Mouse (Mus musculus) limb, embryonic 12.5 days (tissue): ENCODE measurements at regions not wholly inside any gene's neighbourhood (a gene's known extent, or its start where the extent isn't known, plus 50 kb on each side); places are given as distances from the start of the nearest gene placed in this dataset.

Experiments
- ATAC-seq: fragments of 200-750 bp; cut with Nextera tagmentation; 2 replicates; pipeline ENCODE4 v1.8.0; 2017; ENCODE audit warnings: low read depth, moderate TSS enrichment; ENCODE audit not compliant: insufficient number of reproducible peaks, insufficient read depth, low FRiP score, low TSS enrichment
- H3K27ac ChIP-seq: fragments of 300-500 bp; sonication (generic); 2 replicates; pipeline ENCODE4 v1.5.1; 2016; ENCODE audit warnings: mild to moderate bottlenecking, moderate library complexity
- H3K27me3 ChIP-seq: fragments of 300-500 bp; sonication (generic); 2 replicates; pipeline ENCODE4 v1.6.1; 2016; ENCODE audit warnings: mild to moderate bottlenecking, moderate library complexity
- H3K36me3 ChIP-seq: fragments of 300-500 bp; sonication (generic); 2 replicates; pipeline ENCODE4 v1.6.1; 2016; ENCODE audit warnings: mild to moderate bottlenecking, moderate library complexity
- H3K4me1 ChIP-seq: fragments of 300-500 bp; sonication (generic); replicated peaks from 2 replicates; pipeline ENCODE4 v1.6.1; 2016
- H3K4me2 ChIP-seq: fragments of 300-500 bp; sonication (generic); 2 replicates; pipeline ENCODE4 v1.6.1; 2016; ENCODE audit warnings: mild to moderate bottlenecking, moderate library complexity
- H3K4me3 ChIP-seq: fragments of 300-500 bp; sonication (generic); replicated peaks from 2 replicates; pipeline ENCODE4 v1.5.1; 2016; ENCODE audit warnings: mild to moderate bottlenecking
- H3K9ac ChIP-seq: fragments of 300-500 bp; sonication (generic); replicated peaks from 2 replicates; pipeline ENCODE4 v1.6.1; 2016; ENCODE audit warnings: mild to moderate bottlenecking, moderate library complexity
- H3K9me3 ChIP-seq: fragments of 300-500 bp; sonication (generic); 2 replicates; pipeline ENCODE4 v1.6.1; 2016; ENCODE audit warnings: mild to moderate bottlenecking, moderate library complexity
- WGBS: fragments of 180-500 bp; shearing (Covaris S2); methylation state at CpG from one replicate; pipeline ENCODE4 v1.1.7; 2016; 5-methylcytosine and 5-hydroxymethylcytosine counted together

DNA sequence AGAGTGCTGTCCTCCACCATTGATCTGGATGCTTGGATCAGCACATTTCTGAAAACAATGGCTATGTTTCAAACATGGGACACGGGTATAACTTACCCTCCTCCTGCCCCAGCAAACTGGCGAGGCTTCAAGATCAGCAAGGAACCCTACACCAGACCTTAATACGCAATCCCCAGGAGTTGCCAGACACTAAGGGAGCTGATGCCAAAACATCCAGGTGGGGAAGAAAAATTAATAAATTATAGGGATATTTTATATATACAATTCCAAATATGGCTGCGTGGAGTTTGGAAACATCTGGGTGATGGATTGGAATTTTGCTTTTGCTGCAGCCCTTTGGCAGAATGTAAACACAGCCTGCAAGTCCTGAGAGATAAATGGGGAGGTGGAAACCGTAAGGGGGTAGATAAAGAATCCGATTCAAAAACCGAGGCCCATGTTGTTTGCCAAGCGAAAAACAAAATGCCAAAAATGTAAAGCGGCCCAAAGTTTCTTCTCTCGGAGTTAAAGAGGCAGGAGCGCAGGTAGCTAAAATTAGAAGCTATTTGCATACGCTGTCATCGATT lies 460.9 kb upstream of the Gm765 start:
- peaks cover 22% of the 10 kb centered on the region for H3K4me1 ChIP-seq
- WGBS, result 88% methylated on average over 13 of the region's 13 CpGs
- no peaks in the 10 kb centered on the region for H3K9me3 ChIP-seq
- H3K36me3 ChIP-seq, result no peaks in the 10 kb centered on the region
- H3K4me3 ChIP-seq, result no peak overlapping the region
- no peak overlapping the region for H3K4me2 ChIP-seq
- H3K27me3 ChIP-seq, result no peaks in the 10 kb centered on the region
- no peak for ATAC-seq
- no peak overlapping the region for H3K27ac ChIP-seq
- no peak overlapping the region for H3K9ac ChIP-seq

DNA sequence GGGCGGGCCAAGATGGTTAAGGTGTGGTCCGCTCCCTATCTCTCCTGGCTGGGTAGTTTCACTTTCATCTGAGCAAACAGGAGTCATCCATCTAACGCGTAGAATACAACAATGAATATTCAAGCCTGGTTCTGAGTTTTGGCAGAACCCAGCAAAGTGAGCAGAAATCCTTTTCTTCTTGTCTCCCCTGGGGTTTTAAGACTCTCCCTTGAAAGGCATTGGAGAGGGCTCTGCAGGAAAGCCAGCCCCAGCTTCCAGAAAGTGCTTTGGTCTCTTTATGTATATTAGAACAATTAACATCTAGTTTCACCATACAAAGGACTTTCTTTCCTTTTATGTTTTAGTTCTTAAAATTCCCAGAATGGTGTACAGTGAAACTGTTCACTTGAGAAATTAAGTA lies 458.5 kb upstream of the Gm765 start:
- Histone ChIP-seq H3K9me3 (no peaks in the 10 kb centered on the region), H3K36me3 (no peaks in the 10 kb centered on the region), H3K9ac (no peak overlapping the region), H3K27me3 (no peaks in the 10 kb centered on the region), H3K4me3 (no peak overlapping the region), H3K4me1 (peaks cover 22% of the 10 kb centered on the region), H3K27ac (no peak overlapping the region), H3K4me2 (no peak overlapping the region)
- no peak for ATAC-seq
- 74% methylated on average over 4 of the region's 4 CpGs for WGBS

DNA sequence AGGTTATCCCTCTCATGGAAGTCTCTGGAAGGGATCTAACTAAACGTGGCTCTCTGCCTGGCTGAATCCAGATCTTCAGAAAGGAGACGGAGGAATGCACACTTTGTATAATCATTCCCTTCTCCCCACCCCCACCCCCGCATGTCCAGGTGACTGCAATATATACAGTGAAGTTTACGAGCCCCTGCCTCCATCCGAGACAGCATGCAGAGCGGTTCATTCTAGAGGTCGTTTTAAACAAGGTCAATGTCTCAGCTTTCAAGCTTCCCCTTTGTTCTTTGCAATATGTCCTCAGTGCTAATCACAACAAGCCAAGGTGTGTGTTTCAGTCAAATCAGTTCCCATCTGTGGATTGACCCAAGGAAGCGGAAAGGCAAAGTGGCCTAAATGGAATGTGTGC lies 457.5 kb upstream of the Gm765 start:
- no peak overlapping the region for H3K9ac ChIP-seq
- no peak overlapping the region for H3K4me3 ChIP-seq
- H3K4me1 ChIP-seq, result peaks cover 22% of the 10 kb centered on the region
- H3K4me2 ChIP-seq, result no peak overlapping the region
- no peaks in the 10 kb centered on the region for H3K36me3 ChIP-seq
- 17% methylated on average over 8 of the region's 8 CpGs for WGBS
- H3K27me3 ChIP-seq, result no peaks in the 10 kb centered on the region
- peak overlapping the region; percentile 37; the same call in 1 of the 2 replicates for H3K27ac ChIP-seq
- no peak for ATAC-seq
- H3K9me3 ChIP-seq, result no peaks in the 10 kb centered on the region

DNA sequence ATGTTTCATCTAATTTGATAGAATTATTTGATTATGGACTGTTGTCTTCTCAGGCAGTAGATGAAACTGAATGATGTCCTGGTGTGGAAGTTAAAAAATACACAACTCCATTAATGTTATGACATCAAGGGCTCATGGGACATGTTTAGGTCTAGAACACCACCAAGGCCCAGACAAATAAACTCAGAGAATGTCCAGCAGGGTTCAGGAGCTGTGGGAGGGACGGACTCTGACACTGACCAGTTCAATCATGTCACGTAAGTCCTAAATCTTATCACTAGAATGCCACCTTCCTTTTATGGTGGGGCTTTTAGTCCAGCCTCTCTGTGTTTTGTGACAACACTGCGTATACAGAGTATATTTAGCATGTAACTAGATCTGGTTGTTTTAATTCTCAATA lies 455.2 kb upstream of the Gm765 start:
- H3K4me1 ChIP-seq, result peaks cover 22% of the 10 kb centered on the region
- no peak for ATAC-seq
- no peak overlapping the region for H3K4me3 ChIP-seq
- no peaks in the 10 kb centered on the region for H3K27me3 ChIP-seq
- H3K36me3 ChIP-seq, result no peaks in the 10 kb centered on the region
- 83% methylated on average over 3 of the region's 3 CpGs for WGBS
- no peak overlapping the region for H3K4me2 ChIP-seq
- no peak overlapping the region for H3K9ac ChIP-seq
- no peaks in the 10 kb centered on the region for H3K9me3 ChIP-seq
- H3K27ac ChIP-seq, result no peak overlapping the region

DNA sequence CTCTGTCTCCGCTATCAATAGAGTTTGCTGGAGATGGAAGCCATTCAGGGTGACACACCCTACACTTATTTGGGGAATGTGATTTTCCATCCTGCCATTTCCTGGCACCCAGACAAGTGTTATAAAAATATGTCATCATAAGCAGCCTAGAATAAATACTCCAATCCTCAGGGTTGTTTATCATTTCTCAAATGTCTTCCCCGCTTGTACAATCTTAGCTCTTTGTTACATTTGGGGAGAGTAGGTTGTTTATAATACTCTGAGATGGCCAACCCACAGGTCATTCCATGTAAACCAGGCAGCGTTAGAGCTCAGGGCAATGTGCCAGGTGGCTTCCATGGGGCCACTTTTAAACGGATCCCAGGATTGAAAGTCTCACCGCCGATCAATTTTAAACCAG lies 454.8 kb upstream of the Gm765 start:
- no peak for ATAC-seq
- Histone ChIP-seq H3K27ac (no peak overlapping the region), H3K4me1 (peaks cover 22% of the 10 kb centered on the region), H3K4me2 (no peak overlapping the region), H3K36me3 (no peaks in the 10 kb centered on the region), H3K27me3 (no peaks in the 10 kb centered on the region), H3K9ac (no peak overlapping the region), H3K4me3 (no peak overlapping the region), H3K9me3 (no peaks in the 10 kb centered on the region)
- WGBS, result 78% methylated on average over 6 of the region's 6 CpGs

- Histone ChIP-seq H3K27ac (no peak overlapping the region), H3K4me3 (no peak overlapping the region), H3K27me3 (no peaks in the 10 kb centered on the region), H3K4me1 (peaks cover 21% of the 10 kb centered on the region), H3K9ac (no peak overlapping the region), H3K36me3 (no peaks in the 10 kb centered on the region), H3K9me3 (no peaks in the 10 kb centered on the region), H3K4me2 (no peak overlapping the region)
- 64% methylated on average over 4 of the region's 4 CpGs for WGBS
- ATAC-seq, result no peak
These were observed 454.1 kb upstream of the Gm765 start for GRCm38 (mm10) chr6:98796666-98797065.

GRCm38 (mm10) chr6:98787422-98787821 lies 444.9 kb upstream of the Gm765 start:
- H3K4me3 ChIP-seq, result no peak overlapping the region
- no peak overlapping the region for H3K27ac ChIP-seq
- H3K27me3 ChIP-seq, result 0 out of 2 replicates have a peak, but pooled peaks cover 2% of the 10 kb centered on the region
- no peak overlapping the region for H3K4me2 ChIP-seq
- WGBS, result 61% methylated on average over 5 of the region's 5 CpGs
- no peak overlapping the region for H3K9ac ChIP-seq
- H3K36me3 ChIP-seq, result no peaks in the 10 kb centered on the region
- no peaks in the 10 kb centered on the region for H3K9me3 ChIP-seq
- no peak for ATAC-seq
- H3K4me1 ChIP-seq, result peaks cover 11% of the 10 kb centered on the region

GRCm38 (mm10) chr6:98782074-98782473 lies 439.5 kb upstream of the Gm765 start:
- 82% methylated on average over 9 of the region's 9 CpGs for WGBS
- Histone ChIP-seq H3K9ac (no peak overlapping the region), H3K9me3 (no peaks in the 10 kb centered on the region), H3K4me3 (no peak overlapping the region), H3K27me3 (peaks cover 7% of the 10 kb centered on the region; the same call in 1 of the 2 replicates), H3K4me2 (no peak overlapping the region), H3K27ac (no peak overlapping the region), H3K4me1 (peaks cover 6% of the 10 kb centered on the region; the same call in 1 of the 2 replicates), H3K36me3 (no peaks in the 10 kb centered on the region)
- no peak for ATAC-seq

- Histone ChIP-seq H3K9ac (no peak overlapping the region), H3K4me1 (no peaks in the 10 kb centered on the region), H3K4me2 (no peak overlapping the region), H3K4me3 (no peak overlapping the region), H3K36me3 (no peaks in the 10 kb centered on the region), H3K27me3 (peaks cover 8% of the 10 kb centered on the region; the same call in 1 of the 2 replicates), H3K27ac (no peak overlapping the region), H3K9me3 (no peaks in the 10 kb centered on the region)
- ATAC-seq, result no peak
- 78% methylated on average over 1 of the region's 1 CpGs for WGBS
These were observed 433.2 kb upstream of the Gm765 start for GRCm38 (mm10) chr6:98775780-98776179.

DNA sequence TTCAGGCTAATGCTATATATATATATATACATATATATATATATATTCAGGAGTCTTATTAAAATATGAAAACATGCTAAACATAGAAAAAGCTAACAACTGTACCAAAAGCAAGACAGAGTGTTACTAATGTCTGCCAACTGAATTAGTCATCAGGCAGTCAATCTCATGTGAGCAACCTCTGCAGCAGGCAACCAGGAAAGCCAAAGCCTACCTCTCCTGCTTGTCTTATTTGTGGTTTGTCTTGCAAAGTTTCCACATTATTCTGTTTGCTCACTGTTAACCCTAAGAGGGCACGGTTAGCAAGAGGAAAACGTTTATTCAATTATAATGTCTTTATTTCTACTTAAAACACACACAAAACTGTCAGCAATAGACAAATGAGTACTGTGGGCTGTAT lies 427.4 kb upstream of the Gm765 start:
- Histone ChIP-seq H3K36me3 (no peaks in the 10 kb centered on the region), H3K27ac (no peak overlapping the region), H3K4me1 (no peaks in the 10 kb centered on the region), H3K9ac (no peak overlapping the region), H3K27me3 (no peaks in the 10 kb centered on the region; the same call in 1 of the 2 replicates), H3K4me2 (no peak overlapping the region), H3K4me3 (no peak overlapping the region), H3K9me3 (no peaks in the 10 kb centered on the region)
- ATAC-seq, result no peak
- WGBS, result 68% methylated on average over 2 of the region's 2 CpGs

GRCm38 (mm10) chr6:98769322-98769721 lies 426.8 kb upstream of the Gm765 start:
- WGBS, result 80% methylated on average over 6 of the region's 6 CpGs
- no peaks in the 10 kb centered on the region for H3K36me3 ChIP-seq
- H3K4me1 ChIP-seq, result no peaks in the 10 kb centered on the region
- no peak overlapping the region for H3K4me3 ChIP-seq
- ATAC-seq, result no peak
- H3K27ac ChIP-seq, result no peak overlapping the region
- no peaks in the 10 kb centered on the region; the same call in 1 of the 2 replicates for H3K27me3 ChIP-seq
- no peaks in the 10 kb centered on the region for H3K9me3 ChIP-seq
- H3K4me2 ChIP-seq, result no peak overlapping the region
- no peak overlapping the region for H3K9ac ChIP-seq

- 48% methylated on average over 7 of the region's 7 CpGs for WGBS
- no peak for ATAC-seq
- no peak overlapping the region for H3K4me3 ChIP-seq
- no peak overlapping the region for H3K9ac ChIP-seq
- H3K27me3 ChIP-seq, result no peaks in the 10 kb centered on the region; the same call in 1 of the 2 replicates
- no peaks in the 10 kb centered on the region for H3K9me3 ChIP-seq
- no peaks in the 10 kb centered on the region for H3K36me3 ChIP-seq
- H3K4me2 ChIP-seq, result no peak overlapping the region
- no peak overlapping the region for H3K27ac ChIP-seq
- no peaks in the 10 kb centered on the region for H3K4me1 ChIP-seq
These were observed 425.3 kb upstream of the Gm765 start for GRCm38 (mm10) chr6:98767858-98768336.
